Mouse (Mus musculus) right cerebral cortex, postnatal 14 days (tissue): ENCODE measurements around the gene Psg19.
"Not testable (repeated sequence)": the region's sequence is repeated elsewhere in the genome, so short reads cannot be mapped to it uniquely, and the experiment has no call there.

Experiments used
- DNase-seq: peaks from one replicate; pipeline ENCODE4 v3.0.0; 2022

The Psg19 gene

DNA sequence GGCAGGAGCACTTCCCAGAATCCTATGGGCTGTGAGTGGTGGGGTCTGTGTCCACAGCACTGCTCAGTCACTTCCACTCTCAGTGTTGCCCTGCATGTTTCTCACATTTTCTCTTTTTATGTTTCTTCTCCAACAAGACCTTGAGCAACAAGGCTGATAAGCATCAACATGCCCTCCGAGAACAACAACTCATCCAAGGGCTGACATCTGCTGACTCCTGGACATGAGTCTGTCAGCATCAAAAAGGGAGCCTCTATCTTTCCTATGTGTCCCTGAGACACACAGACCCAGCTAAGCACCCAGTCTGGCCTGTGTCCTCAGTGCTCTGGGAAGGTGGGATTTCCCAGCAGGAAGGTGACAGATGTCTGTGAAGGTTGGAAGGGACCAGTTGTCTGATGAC lies at the start of gene Psg19:
Psg19 (minus strand) TSS at position 101 of the 400 bp plus-strand sequence.
- no peak for DNase-seq

- no peak for DNase-seq
These were observed 46.5 kb upstream of the Psg19 start for GRCm38 (mm10) chr7:18844811-18845210.

DNA sequence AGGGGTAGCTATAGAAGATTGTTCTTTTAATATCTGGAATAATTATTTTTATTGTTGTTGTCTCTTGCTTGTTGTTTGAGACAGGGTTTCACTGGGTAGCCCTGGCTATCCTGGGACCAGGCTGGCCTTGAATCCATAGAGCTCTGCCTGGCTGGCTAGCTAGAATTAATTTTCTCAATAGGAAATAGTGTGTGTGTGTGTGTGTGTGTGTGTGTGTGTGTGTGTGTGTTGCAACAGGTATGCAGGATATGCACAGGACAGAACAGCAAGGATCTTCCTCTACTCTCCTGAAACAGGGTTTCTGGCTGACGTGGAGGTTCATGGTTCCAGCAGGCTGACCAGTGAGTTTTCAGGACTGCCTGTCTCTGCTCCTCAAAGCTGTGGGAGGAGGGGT lies 42.9 kb upstream of the Psg19 start:
- no peak for DNase-seq

DNA sequence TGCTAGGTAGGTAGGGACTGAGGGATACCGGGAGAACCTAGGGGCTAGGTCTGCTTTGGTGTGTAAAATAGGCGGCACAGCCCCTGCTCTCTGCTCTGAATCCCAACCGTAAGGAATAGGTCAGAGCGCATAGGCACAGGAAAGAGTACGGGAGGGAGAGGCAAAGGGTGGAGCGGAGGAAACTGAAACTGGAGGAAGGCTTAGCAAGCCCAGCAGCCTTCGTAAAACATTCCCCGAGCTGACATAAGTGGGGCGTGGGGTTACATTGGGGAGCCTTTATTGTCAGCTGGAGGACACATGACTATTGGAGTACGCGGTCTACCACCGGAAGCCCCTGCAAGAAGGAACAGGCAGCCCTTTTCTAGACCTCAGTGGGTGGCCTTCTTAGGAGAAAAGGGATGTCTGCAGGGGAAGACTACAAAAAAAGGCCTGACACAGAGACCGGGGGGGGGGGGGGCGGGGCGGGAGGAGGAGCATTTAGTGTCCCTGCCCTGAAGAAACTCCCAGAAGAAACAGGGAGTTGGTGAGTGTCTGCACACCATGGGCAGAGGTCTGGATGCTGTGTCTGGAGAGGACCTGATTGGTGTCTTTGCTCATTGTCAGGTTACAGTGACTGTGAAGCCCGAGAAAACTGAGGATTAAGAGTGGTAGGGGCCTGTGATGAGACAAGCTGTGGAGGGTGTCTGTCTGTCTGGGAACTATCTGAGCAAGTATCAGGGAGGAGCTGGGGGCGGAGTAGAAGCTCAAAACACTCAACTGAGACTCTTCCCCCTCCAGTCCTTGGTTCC lies 42.3 kb upstream of the Psg19 start:
- DNase-seq, result peak; percentile 10

GRCm38 (mm10) chr7:18839865-18840264 lies 41.5 kb upstream of the Psg19 start, which contains the start of gene Mill2:
Mill2 (plus strand) TSS chr7:18839966.
- no peak for DNase-seq

- DNase-seq, result no peak
These were observed 34.0 kb upstream of the Psg19 start for GRCm38 (mm10) chr7:18832298-18832697.

- no peak for DNase-seq
These were observed 31.2 kb upstream of the Psg19 start for GRCm38 (mm10) chr7:18829545-18829944.

GRCm38 (mm10) chr7:18828592-18828991 lies 30.3 kb upstream of the Psg19 start:
- DNase-seq, result no peak

DNA sequence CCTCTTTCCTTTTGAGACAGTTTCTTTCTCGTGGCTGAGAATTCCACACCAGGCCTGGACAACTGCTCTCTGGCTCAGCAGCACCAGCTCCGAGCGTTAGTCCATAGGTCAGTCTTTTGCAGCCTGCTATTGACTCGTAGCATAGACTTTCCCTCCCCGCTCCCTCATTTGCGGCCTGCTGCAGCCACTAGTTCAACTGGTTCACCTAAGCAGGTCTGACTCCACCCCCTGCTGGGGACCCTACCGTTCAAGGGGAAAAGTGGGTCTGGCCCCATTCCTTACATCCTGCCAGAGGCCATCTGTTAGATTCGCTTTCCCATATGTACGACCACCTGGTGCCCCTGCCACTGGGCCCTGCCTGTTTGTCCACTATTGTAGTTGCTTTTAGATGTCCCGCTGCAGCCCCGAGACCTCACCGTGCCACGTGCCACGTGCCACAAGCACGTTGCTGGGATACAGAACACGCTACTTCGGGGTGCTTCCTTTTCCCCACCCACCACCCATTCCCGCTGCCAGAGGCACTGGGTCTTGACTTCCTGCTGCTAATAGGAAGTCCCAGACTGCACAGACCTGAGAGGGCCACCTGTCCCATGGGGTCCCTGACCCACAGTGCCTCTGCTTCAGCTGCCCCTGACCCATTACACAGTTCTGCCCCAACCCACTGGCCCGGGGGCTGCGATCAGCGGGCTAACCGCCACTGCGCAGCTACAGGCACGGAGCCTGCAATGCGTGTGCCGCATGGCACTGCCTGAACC lies 29.6 kb upstream of the Psg19 start:
- DNase-seq, result no peak

GRCm38 (mm10) chr7:18821507-18821906 lies 23.2 kb upstream of the Psg19 start, which contains the start of gene Psg17:
Psg17 (minus strand) TSS chr7:18821607.
- no peak for DNase-seq

DNA sequence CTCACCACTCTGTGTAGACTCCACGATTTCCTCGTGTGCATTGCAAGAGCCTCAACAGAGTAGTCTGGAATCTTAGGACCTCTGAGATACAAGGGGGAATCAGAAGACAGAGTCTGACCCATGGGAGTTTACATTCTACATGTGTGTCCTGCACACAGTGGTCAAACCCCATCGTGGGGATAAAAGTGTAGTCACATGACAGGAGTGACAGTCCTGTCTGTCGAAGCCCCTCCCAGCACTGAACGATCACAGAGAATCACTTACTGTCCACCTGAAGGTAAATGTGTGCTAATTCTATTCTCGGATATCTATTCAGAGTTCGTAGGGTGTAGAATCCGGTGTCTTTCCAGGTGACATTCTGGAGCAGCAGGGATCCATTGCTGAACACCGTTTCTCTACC lies 20.0 kb upstream of the Psg19 start:
- DNase-seq, result no peak

DNA sequence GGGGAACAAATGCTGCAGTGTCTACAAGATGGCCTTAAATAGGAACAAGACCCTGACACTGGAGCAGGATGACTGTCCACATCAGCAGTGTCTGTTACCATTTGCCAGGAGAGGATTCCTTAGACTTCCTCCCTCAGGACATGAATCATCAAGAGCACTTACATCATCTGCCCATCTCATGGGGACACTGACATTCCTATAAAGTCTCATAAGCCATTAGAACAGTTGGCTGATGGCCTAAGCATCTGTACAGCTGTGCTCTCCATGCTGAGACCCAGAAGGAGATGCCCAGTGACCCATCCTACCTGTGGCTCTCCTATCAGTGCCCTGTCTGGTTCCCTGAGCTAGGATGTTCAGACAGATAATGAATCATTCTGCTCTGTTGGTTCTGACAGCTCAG lies 5.2 kb upstream of the Psg19 start:
- no peak for DNase-seq

GRCm38 (mm10) chr7:18799129-18799528 lies 809 bp upstream of the Psg19 start:
- no peak for DNase-seq

DNA sequence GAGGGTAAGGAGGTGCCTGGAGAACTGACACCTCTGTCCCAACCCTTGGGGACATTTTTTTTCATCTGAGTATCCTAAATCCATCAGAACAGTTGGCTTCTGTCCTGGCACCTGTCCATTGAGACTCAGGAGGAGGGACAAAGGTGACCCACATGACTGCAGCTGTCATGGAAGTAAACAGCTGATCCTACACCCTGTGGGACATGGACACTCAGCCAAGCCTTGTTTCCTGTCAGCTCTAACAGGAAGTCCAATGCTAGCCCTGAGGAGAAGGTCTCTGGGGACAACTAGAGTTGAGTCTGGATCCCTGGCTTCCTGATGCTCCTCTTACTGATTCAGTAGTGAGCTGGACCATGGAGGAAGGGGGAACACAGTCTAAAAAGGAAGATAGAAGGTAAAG lies 7.6 kb downstream of the Psg19 start:
- not testable (repeated sequence) for DNase-seq

GRCm38 (mm10) chr7:18781301-18781700 lies 17.0 kb downstream of the Psg19 start:
- not testable (repeated sequence) for DNase-seq

GRCm38 (mm10) chr7:18779337-18779781 lies 19.0 kb downstream of the Psg19 start:
- DNase-seq, result no peak

GRCm38 (mm10) chr7:18762885-18763284 lies 35.4 kb downstream of the Psg19 start:
- not testable (repeated sequence) for DNase-seq

GRCm38 (mm10) chr7:18760152-18760551 lies 38.2 kb downstream of the Psg19 start:
- DNase-seq, result not testable (repeated sequence)

DNA sequence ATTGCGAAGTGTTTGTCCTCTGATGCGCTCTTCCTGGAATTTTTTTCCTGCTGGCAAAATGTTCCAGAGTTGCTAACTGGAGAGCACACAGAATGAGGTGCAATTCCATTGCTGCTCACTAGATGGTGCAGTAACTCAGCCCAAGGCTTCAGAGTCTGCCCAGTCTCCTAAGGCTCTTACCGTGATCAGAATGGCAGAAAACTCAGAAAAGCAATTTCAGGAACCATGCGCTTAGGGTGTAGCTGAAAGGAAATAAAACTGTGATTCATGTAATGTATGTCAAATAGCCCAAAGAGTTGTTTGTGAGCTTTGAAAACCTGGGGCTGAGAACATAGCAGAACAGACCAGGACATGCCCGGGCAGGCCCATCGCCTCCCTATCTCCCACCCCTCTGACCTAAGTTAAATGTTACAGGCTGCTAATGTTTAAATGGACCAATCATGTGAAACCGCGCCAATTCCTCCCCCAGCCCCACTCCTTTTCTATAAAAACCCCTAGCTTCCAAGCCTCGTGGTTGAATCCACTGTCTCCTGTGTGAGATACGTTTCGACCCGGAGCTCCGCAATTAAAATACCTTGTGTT lies 48.3 kb downstream of the Psg19 start:
- DNase-seq, result peak; percentile 70

GRCm38 (mm10) chr7:18748994-18749895 lies 49.1 kb downstream of the Psg19 start:
- no peak for DNase-seq

- DNase-seq, result not testable (repeated sequence)
These were observed 50.9 kb downstream of the Psg19 start for GRCm38 (mm10) chr7:18747420-18747819.

- DNase-seq, result peak; percentile 4
These were observed 52.0 kb downstream of the Psg19 start for GRCm38 (mm10) chr7:18746189-18746860.
